Mouse (Mus musculus) heart, postnatal 4 days (tissue): ENCODE measurements around the gene Unc119. TPM values are rescaled to one million over a fixed set of nuclear protein-coding genes. Genes with fewer than 3 reads are reported as not detected.

Experiments
- DNase-seq: peaks from one replicate; pipeline ENCODE4 v3.0.0; 2021
- total RNA-seq, 2 experiments: library from RNA; stranded (reverse); gene quantifications; 2 replicates each; pipeline ENCODE4 v1.2.3; 2021

The Unc119 gene
- total RNA-seq, 2 experiments from 2014 or later = 13.5 to 14.6 TPM

DNA sequence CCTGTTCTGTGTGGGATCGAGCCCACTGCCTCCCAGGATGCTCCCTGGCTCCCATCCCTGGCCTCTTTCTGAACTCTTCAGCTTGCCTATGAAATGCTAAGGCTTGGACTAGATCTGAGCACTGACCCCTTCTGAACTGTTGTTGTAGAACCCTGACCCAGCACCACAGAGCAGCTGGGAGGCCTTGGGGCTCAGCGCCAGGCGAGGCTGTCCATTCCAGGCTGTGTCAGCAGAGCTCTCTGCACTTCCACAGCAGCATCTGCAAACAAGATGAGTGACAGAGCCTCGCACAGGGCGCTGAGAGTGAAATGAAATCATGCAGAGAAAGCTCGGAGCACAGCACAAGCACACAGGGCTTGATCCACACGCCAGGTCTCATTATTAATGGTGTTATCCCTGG lies 29.3 kb downstream of the Unc119 start:
- peak; percentile 33 for DNase-seq

DNA sequence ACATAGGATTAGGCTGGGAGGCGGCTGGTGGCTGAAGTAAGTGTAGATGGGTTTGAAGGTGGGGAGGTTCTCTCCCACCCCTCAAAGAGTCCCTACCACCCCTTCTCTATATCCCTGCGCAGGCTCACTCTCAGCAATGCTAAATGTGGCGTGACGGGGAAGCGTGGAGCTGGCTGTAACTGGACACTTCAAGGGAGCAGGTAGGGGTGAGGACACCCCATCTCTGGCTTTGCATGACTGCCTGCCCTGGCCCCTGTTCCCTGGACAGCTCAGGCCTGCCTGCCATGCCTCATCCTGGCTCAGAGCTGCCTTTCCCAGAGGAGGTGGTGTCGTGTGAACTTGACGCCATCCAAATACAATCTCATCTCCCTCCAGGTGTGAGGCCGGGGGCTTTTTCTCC lies 30.9 kb downstream of the Unc119 start:
- DNase-seq = no peak

- DNase-seq = no peak
These were observed 34.4 kb downstream of the Unc119 start for GRCm38 (mm10) chr11:78377549-78378159.

GRCm38 (mm10) chr11:78380351-78380750 lies 37.1 kb downstream of the Unc119 start:
- no peak for DNase-seq

GRCm38 (mm10) chr11:78380996-78381395 lies 37.7 kb downstream of the Unc119 start:
- no peak for DNase-seq

GRCm38 (mm10) chr11:78382286-78382685 lies 39.0 kb downstream of the Unc119 start:
- no peak for DNase-seq

DNA sequence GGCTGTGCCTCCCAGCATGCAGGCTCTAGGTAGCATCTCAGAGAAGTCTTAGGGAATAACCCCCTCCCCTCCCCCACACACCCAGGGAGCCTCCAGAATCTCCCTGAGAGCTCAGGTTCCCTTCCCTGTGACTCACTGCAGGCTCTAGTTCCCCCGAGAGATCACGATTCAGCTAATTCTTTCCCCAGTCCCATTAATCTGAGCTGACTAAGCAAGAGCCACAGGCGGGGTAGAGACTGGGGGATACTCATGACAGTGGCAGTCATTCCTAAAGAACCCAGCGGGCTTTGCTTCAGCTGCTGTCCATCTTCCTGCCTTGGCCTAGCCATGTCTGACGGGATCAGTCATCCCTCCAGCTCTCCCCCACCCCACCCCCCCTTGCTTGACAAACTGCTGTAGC lies 39.4 kb downstream of the Unc119 start:
- no peak for DNase-seq

DNA sequence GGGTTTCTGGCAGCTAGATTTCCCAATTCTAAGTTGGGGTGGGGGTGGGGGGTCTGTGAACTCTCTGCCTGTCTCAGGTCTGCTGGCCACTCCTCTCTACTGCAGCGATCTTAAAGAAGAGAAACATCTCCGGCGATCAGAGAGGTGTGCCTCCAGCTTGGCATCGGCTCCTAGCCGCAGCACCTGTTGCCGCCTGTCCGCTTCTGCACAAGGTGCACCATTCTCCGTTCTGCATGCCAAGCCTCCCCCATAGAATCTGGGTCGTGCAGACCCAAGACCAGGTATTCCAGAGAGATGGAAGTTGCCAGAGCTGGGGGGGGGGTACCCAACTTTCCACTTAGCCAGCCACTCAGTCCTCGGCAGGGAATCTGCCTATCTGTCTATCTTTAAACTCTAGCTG lies 42.5 kb downstream of the Unc119 start:
- DNase-seq = no peak

- DNase-seq = no peak
These were observed 43.3 kb downstream of the Unc119 start, which contains the start of gene Foxn1 for GRCm38 (mm10) chr11:78386508-78387043. Gene Foxn1 (minus strand): TSS chr11:78386558.

DNA sequence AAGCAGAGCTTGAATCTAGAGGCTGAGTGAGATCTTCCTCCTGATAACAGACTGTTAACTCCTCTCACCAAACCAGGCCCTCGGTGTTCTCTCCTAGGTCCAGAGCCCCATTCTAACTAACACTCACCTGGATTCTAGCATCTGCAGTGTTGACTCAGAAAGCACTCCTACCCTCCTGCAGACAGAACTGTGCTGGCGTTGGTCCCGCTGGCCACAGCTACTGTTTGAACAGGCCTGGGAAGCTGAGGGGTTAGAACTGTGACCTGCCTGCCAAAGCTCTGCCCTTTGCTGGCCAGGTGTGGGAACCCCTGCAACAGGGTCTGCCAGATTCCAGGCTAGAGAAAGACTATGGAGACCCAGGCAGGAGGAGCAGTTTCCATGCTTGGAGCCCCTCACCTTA lies 49.4 kb downstream of the Unc119 start:
- no peak for DNase-seq

- no peak for DNase-seq
These were observed 53.7 kb downstream of the Unc119 start for GRCm38 (mm10) chr11:78396950-78397349.

- peak; percentile 77 for DNase-seq
These were observed 54.1 kb downstream of the Unc119 start for GRCm38 (mm10) chr11:78397397-78397796.

- DNase-seq = no peak
These were observed 54.9 kb downstream of the Unc119 start for GRCm38 (mm10) chr11:78398212-78398611.

Other genes starting within 250 kb of the Unc119 start
- 10 to 100 TPM; 17.1 to 17.5 TPM for gene Fam222b, start 248.8 kb upstream of the Unc119 start, total RNA-seq
- 10 to 100 TPM; 25.8 to 27.5 TPM for gene Traf4, start 177.9 kb upstream of the Unc119 start, total RNA-seq
- 1 to 10 TPM; 7.7 to 8.6 TPM for gene Nek8, start 166.8 kb upstream of the Unc119 start, total RNA-seq
- 1 to 10 TPM; 8.4 to 9.8 TPM for gene Tlcd1, start 166.8 kb upstream of the Unc119 start, total RNA-seq
- 1,000 to 10,000 TPM; 1,082 to 1,148 TPM for gene Rpl23a, start 159.9 kb upstream of the Unc119 start, total RNA-seq
- 10 to 100 TPM; 25.2 to 28.0 TPM for gene Rab34, start 155.1 kb upstream of the Unc119 start, total RNA-seq
- 1 to 10 TPM in 1 of 2 experiments, under 1 TPM in 1; 0.81 to 1.4 TPM for gene Proca1, start 150.1 kb upstream of the Unc119 start, total RNA-seq
- gene Sdf2, start 97.7 kb upstream of the Unc119 start, total RNA-seq = 10 to 100 TPM; 41.2 to 43.9 TPM
- gene Supt6, start 97.5 kb upstream of the Unc119 start, total RNA-seq = 10 to 100 TPM; 35.7 to 37.2 TPM
- gene 2610507B11Rik, start 81.7 kb upstream of the Unc119 start, total RNA-seq = 100 to 1,000 TPM; 178 to 185 TPM
- gene BC030499, start 52.6 kb upstream of the Unc119 start, total RNA-seq = 1 to 10 TPM; 1.2 to 1.4 TPM
- 10 to 100 TPM; 32.6 to 33.2 TPM for gene Spag5, start 42.0 kb upstream of the Unc119 start, total RNA-seq
- 1 to 10 TPM; 3.3 to 3.6 TPM for gene Aldoc, start 20.5 kb upstream of the Unc119 start, total RNA-seq
- gene Pigs, start 15.1 kb upstream of the Unc119 start, total RNA-seq = 10 to 100 TPM; 27.0 to 27.2 TPM
- not detected for gene Foxn1, start 43.1 kb downstream of the Unc119 start, total RNA-seq
- gene Slc13a2, start 78.7 kb downstream of the Unc119 start, total RNA-seq = not detected
- gene Slc46a1, start 122.2 kb downstream of the Unc119 start, total RNA-seq = 1 to 10 TPM; 2.3 to 3.5 TPM
- under 1 TPM; 0.12 to 0.27 TPM for gene Sarm1, start 154.3 kb downstream of the Unc119 start, total RNA-seq
- gene Vtn, start 155.6 kb downstream of the Unc119 start, total RNA-seq = 1 to 10 TPM; 4.8 to 8.6 TPM
- not detected for gene Sebox, start 160.0 kb downstream of the Unc119 start, total RNA-seq
- gene Tmem199, start 168.7 kb downstream of the Unc119 start, total RNA-seq = 10 to 100 TPM; 18.3 to 19.6 TPM
- gene Poldip2, start 168.7 kb downstream of the Unc119 start, total RNA-seq = 100 to 1,000 TPM; 148 to 152 TPM
- 10 to 100 TPM; 69.6 to 71.6 TPM for gene Tnfaip1, start 192.8 kb downstream of the Unc119 start, total RNA-seq
- gene Ift20, start 192.9 kb downstream of the Unc119 start, total RNA-seq = 10 to 100 TPM; 56.3 to 58.9 TPM
- gene Tmem97, start 207.3 kb downstream of the Unc119 start, total RNA-seq = 10 to 100 TPM; 31.4 to 32.3 TPM